Comparison of ENCODE assay signal across 8 mouse cellular contexts in the genomic region with DNA sequence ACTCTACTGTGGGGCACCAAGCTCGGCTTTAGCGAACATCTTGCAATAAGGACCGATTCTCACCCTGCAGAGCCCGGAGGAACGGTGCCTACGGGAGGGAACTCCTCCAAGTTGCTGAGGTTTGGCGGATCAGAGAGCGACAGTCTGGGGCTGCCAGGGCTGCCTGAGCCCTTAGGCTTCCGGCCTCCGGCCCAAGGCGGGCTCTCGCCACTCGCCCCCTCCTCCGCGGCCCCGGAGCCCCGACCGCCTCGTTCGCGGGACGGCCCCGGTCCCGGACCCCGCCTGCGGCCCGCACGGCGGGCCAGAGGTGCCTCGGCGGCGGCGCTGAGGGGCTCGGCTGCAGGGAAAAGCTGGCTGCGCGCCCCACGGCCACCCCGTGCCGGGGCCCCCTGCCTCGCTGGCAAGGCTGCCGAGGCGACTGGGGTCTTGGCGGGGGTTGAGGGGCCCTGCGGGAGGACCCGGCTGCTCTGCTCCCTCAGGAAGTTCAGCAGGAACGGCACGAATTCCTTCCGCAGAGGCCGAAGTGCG.
DNase-seq lines count a peak whose midpoint lies in the region; ATAC-seq lines count a peak whose summit lies in the region.

No protein-coding gene starts in this region.

- peak overlapping the region; percentile 91 for H3K9ac ChIP-seq in neural tube, embryonic 11.5 days (ENCODE audit: low read length)
- H3K9ac ChIP-seq in intestine, embryonic 16.5 days (ENCODE audit: low read depth, low read length) = peak overlapping the region; percentile 96
- peak overlapping the region; percentile 98 for H3K9ac ChIP-seq in midbrain, embryonic 12.5 days (replicated peaks)

- peak; percentile 38 to 76 for DNase-seq in adrenal gland, adult (ENCODE audit: inconsistent age in 2 of 2, low spot score in 1 of 2)
- no peak for DNase-seq in adrenal gland, adult 18-20 months (ENCODE audit: low spot score in 2 of 2)
- DNase-seq in neural tube, embryonic 11.5 days (ENCODE audit: low spot score) = peak; percentile 14
- DNase-seq in neural tube, embryonic 10.5 days (ENCODE audit: extremely low spot score, low spot score) = no peak
- DNase-seq in thymus, postnatal 14 days = peak; percentile 59

- H3K36me3 ChIP-seq in neural tube, embryonic 11.5 days (ENCODE audit: control insufficient read depth, insufficient read depth, low read length) = peaks cover 10% of the 10 kb centered on the region
- peaks cover 46% of the 10 kb centered on the region for H3K36me3 ChIP-seq in erythroblast, embryonic 14.5 days (ENCODE audit: control insufficient read depth)
- peaks cover 10% of the 10 kb centered on the region; the same call in 1 of the 2 replicates for H3K36me3 ChIP-seq in intestine, embryonic 16.5 days (ENCODE audit: control insufficient read depth, insufficient read depth, low read length)
- peaks cover 30% of the 10 kb centered on the region for H3K36me3 ChIP-seq in midbrain, embryonic 12.5 days

- peak overlapping the region; percentile 98 for H3K4me3 ChIP-seq in neural tube, embryonic 11.5 days (ENCODE audit: low read depth, low read length)
- H3K4me3 ChIP-seq in erythroblast, embryonic 14.5 days (replicated peaks) = peak overlapping the region; percentile 79
- peak overlapping the region; percentile 99 for H3K4me3 ChIP-seq in intestine, embryonic 16.5 days (ENCODE audit: low read length)
- peak overlapping the region; percentile 98 for H3K4me3 ChIP-seq in midbrain, embryonic 12.5 days

- ATAC-seq in neural tube, embryonic 11.5 days (ENCODE audit: insufficient read depth, low FRiP score, low TSS enrichment) = peak; percentile 48
- ATAC-seq in intestine, embryonic 16.5 days = peak; percentile 54
- ATAC-seq in midbrain, embryonic 12.5 days (ENCODE audit: low FRiP score, low read depth) = peak; percentile 45

- WGBS in neural tube, embryonic 11.5 days = under 1% methylated on average over 49 of the region's 50 CpGs
- WGBS in intestine, embryonic 16.5 days = under 1% methylated on average over 50 of the region's 50 CpGs
- WGBS in midbrain, embryonic 12.5 days = under 1% methylated on average over 50 of the region's 50 CpGs

- no peaks in the 10 kb centered on the region for H3K9me3 ChIP-seq in neural tube, embryonic 11.5 days (ENCODE audit: control insufficient read depth, low read length)
- no peaks in the 10 kb centered on the region for H3K9me3 ChIP-seq in erythroblast, embryonic 14.5 days (ENCODE audit: control insufficient read depth, low read length)
- H3K9me3 ChIP-seq in intestine, embryonic 16.5 days (ENCODE audit: control insufficient read depth, low read length) = no peaks in the 10 kb centered on the region
- H3K9me3 ChIP-seq in midbrain, embryonic 12.5 days = no peaks in the 10 kb centered on the region

- peaks cover 20% of the 10 kb centered on the region for H3K4me1 ChIP-seq in neural tube, embryonic 11.5 days (ENCODE audit: control insufficient read depth, insufficient read depth, low read length)
- peaks cover 58% of the 10 kb centered on the region for H3K4me1 ChIP-seq in erythroblast, embryonic 14.5 days (ENCODE audit: control insufficient read depth)
- H3K4me1 ChIP-seq in intestine, embryonic 16.5 days (ENCODE audit: control insufficient read depth, insufficient read depth, low read length) = peaks cover 19% of the 10 kb centered on the region
- peaks cover 20% of the 10 kb centered on the region for H3K4me1 ChIP-seq in midbrain, embryonic 12.5 days

- peak overlapping the region; percentile 98 for H3K4me2 ChIP-seq in neural tube, embryonic 11.5 days (ENCODE audit: low read depth)
- H3K4me2 ChIP-seq in intestine, embryonic 16.5 days (ENCODE audit: low read depth, low read length) = peak overlapping the region; percentile 97
- H3K4me2 ChIP-seq in midbrain, embryonic 12.5 days (replicated peaks) = peak overlapping the region; percentile 95

- no peaks in the 10 kb centered on the region for H3K27me3 ChIP-seq in neural tube, embryonic 11.5 days (ENCODE audit: control insufficient read depth, insufficient read depth, low read length)
- no peaks in the 10 kb centered on the region for H3K27me3 ChIP-seq in erythroblast, embryonic 14.5 days (ENCODE audit: control insufficient read depth)
- no peaks in the 10 kb centered on the region for H3K27me3 ChIP-seq in intestine, embryonic 16.5 days (replicated peaks; ENCODE audit: control insufficient read depth, insufficient read depth, low read length)
- H3K27me3 ChIP-seq in midbrain, embryonic 12.5 days = no peaks in the 10 kb centered on the region

- peak overlapping the region; percentile 78 for H3K27ac ChIP-seq in neural tube, embryonic 11.5 days (ENCODE audit: low read depth, low read length)
- peak overlapping the region; percentile 95 for H3K27ac ChIP-seq in intestine, embryonic 16.5 days (ENCODE audit: low read length)
- H3K27ac ChIP-seq in midbrain, embryonic 12.5 days (replicated peaks) = peak overlapping the region; percentile 90

Comparison
In these comparisons a context has a peak if more than half of its experiments do, and no peak if none do; other contexts are left out.
1. DNase-seq: peak in adrenal gland, adult (2 of 2), neural tube, embryonic 11.5 days (single experiment) and thymus, postnatal 14 days (single experiment); none in adrenal gland, adult 18-20 months (0 of 2) and neural tube, embryonic 10.5 days (single experiment).
2. Peak in every context shown above with its lines, with median percentiles within 50 percentile points of each other: ATAC-seq, H3K27ac ChIP-seq, H3K4me2 ChIP-seq, H3K4me3 ChIP-seq and H3K9ac ChIP-seq.